Mouse (Mus musculus) megakaryocyte, embryonic 14.5 days (primary cell): ENCODE measurements at regions not wholly inside any gene's neighbourhood (a gene's known extent, or its start where the extent isn't known, plus 50 kb on each side); places are given as distances from the start of the nearest gene placed in this dataset.

ENCODE experiments used
- FLI1 ChIP-seq: IDR thresholded peaks from 2 replicates; pipeline ENCODE4 v1.6.1; 2012; ENCODE audit warnings: low read length, inconsistent platforms, mixed read lengths
- GATA1 ChIP-seq: IDR thresholded peaks from 3 replicates; pipeline ENCODE4 v1.6.1; 2012; ENCODE audit warnings: mixed read lengths, low read length, inconsistent platforms, borderline replicate concordance

DNA sequence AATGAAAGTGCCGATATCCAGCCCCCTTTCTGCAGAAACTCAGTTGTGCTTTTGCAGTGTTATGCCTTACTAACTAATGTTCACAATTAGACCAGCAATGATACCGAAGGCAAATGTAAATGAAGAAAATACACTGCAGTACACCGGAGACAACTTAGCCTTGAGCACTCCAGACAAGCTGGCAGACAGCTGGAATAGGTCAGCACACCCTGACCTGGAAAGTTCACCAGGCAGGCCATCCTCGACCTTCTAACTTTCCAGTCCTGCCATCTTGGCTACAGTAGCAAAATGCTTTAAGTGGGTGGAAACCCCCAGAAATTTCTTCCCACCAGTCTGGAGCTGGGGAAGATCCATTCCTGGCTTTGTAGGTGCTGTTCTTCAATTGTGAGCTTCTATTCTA, 176.5 kb upstream of the Fer start:
- TF ChIP-seq GATA1 (no peak), FLI1 (no peak)
